Mouse (Mus musculus) testis, postnatal 14 days (tissue): Measurements from ENCODE around the gene Mical2.

Source experiments
- DNase-seq: peaks from one replicate; pipeline ENCODE4 v3.0.0; 2021; ENCODE audit warnings: low spot score

Gene Mical2

DNA sequence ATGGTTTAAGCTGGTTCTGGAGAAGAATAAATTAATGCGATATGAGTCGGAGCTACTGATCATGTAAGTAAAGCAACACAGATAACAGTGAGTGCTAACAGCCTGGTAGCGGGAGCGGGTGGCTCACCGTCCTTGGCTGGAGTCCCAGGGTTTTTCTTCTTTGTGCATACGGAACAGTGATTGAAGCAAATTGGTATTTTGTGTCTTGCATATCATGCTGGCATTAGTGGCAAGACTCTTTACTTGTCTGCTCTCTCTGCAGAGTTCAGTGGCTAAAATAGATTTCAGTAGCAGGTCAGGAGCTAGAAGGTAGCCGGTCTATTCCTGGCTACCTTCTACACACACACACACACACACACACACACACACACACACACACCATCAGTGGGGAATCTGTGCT, 181.9 kb downstream of the Mical2 start:
- peak; percentile 20 for DNase-seq

DNA sequence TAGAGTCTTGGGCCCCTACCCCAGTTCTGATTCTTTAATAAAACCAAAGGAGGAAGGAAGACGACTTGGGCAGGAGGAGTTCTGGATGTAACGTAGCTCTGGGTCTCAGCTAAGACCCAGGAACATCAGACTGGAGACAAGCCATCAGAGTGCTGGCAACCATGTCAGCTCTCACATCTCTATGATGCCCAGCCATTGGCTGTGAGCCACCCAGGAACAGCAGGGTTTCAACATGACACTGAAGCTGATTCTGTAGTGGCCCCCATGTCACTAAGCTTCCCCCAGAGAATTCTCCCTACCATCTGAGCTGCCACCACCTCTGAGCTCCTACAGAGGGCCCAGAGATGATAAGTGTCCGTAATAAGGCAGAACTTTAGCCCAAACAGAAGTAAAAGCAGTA, 184.3 kb downstream of the Mical2 start:
- DNase-seq = no peak

DNA sequence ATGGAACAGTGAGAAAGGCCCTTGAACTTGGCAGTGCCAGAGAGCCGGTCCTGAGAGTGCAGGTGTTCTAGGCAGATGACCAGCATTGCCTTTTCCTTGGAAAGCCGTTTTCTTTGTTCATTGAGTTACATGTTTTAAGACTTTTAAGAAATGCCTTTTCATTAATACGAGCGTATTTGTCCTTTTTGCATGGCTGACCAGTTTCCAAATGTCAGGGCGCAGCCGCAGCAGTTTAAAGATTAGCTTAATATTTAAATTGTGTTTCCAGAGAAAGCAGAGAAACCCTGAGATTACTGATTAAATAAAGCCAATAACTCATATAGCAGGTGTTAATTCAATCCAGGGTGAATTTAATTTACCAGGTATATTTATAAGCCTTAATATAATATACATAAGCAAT, 187.6 kb downstream of the Mical2 start:
- no peak for DNase-seq

DNA sequence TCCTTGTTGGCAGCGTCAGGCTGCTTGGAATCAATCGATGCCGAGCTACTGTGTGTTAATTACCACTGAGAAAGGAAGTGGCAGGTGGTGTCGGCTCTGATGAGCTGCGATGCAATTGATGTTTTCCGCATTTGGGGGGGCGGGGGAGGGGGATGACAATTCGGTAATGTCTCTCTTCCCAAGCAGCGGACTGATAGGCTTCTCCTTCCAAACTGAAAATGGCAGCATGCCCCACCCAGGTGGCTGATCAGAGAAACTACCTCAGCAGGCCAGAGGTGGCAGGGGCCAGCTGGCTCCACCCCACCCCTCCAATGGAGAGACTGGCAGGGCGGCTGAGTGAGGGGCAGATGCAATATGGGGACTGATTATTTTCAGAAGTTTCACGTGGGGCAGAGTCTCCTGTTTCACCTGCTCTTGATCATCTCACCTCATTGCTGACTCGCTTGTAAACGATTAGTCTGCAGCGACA, 190.4 kb downstream of the Mical2 start:
- DNase-seq = no peak

GRCm38 (mm10) chr7:112416730-112417513, 191.3 kb downstream of the Mical2 start:
- no peak for DNase-seq

- DNase-seq = no peak
Observed at GRCm38 (mm10) chr7:112417598-112417997, 191.9 kb downstream of the Mical2 start.

GRCm38 (mm10) chr7:112423438-112423837, 197.8 kb downstream of the Mical2 start:
- DNase-seq = no peak

GRCm38 (mm10) chr7:112426811-112427210, 201.2 kb downstream of the Mical2 start:
- DNase-seq = no peak

- peak; percentile 52 for DNase-seq
Observed at GRCm38 (mm10) chr7:112427357-112428157, 201.9 kb downstream of the Mical2 start, which contains the start of gene Parva. TSS of gene Parva (plus strand) at chr7:112427505.

GRCm38 (mm10) chr7:112428158-112428535, 202.5 kb downstream of the Mical2 start:
- peak; percentile 77 for DNase-seq

GRCm38 (mm10) chr7:112439846-112440245, 214.2 kb downstream of the Mical2 start:
- no peak for DNase-seq

GRCm38 (mm10) chr7:112444152-112444984, 218.7 kb downstream of the Mical2 start:
- no peak for DNase-seq

- DNase-seq = no peak
Observed at GRCm38 (mm10) chr7:112444985-112445367, 219.3 kb downstream of the Mical2 start.

GRCm38 (mm10) chr7:112446498-112446897, 220.8 kb downstream of the Mical2 start:
- no peak for DNase-seq

DNA sequence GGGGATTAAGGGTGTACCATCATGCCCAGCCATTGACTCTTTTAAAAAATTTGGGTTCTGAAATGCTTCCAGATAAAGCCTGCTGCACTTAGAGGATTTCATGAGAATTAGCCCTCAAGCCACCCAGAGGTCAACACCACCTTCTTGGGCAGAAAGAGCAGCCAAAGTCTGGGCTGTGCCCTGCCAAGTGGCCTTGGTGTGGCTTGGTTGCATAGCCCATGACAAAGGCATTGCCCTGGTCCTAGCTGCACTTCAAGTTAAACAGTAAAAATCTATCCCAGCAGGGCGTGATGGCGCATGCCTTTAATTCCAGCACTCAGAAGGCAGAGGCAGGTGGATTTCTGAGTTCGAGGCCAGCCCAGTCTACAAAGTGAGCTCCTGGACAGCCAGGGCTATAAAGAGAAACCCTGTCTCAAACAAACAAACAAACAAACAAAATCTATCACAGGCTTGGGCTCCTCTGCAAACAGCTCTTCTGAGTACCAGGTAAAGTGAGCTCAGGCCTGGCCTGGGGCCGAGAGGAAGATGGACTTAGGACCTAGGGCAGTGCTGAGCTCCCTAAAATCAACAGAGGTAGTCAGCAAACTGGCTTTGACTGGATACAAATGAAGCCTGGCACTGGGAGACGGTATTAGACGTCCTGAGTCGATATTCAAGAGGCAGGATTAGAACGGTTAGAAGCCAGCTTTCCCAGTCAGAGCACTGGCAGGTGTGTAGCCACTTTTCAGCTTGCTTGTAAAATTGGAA, 224.5 kb downstream of the Mical2 start:
- DNase-seq = no peak

DNA sequence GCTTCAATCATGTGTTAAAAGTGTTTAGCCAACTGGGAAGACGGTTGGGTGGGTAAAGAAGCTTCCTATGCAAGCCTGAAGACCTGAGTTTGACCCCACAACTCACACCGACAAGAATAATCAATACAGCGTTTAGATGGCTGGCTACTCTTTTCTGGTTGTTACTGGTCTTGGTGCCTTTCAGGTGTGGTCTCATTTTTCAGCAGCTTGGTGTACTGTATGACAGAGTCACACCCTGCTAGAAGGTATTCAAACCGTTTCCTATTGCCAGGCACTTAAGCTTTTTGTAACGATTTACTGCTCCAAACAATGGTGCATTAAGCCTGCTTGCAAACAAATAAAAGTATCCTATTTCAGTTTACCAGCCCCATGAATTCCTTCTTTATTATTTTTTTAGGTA, 226.8 kb downstream of the Mical2 start:
- DNase-seq = no peak

DNA sequence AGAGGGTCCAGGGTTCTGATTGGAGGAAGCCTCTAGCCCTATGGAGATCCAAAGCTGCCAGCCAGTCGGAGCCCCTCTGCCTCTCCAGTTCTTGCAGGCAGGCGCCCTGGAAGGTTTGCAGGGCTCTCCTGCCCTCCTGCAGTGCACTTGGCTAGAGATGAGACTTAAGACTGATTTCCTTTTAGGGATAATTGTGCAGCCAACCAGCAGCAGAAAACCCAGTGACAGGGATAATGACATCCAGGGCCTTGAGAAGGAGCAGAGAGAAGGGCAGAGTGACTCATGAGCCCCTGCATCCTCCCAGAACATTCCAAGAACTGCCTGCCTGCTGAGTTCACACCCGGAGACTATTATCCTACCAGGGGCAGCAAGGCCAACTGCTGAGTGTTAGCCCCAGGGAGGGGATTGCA, 228.2 kb downstream of the Mical2 start:
- no peak for DNase-seq

DNA sequence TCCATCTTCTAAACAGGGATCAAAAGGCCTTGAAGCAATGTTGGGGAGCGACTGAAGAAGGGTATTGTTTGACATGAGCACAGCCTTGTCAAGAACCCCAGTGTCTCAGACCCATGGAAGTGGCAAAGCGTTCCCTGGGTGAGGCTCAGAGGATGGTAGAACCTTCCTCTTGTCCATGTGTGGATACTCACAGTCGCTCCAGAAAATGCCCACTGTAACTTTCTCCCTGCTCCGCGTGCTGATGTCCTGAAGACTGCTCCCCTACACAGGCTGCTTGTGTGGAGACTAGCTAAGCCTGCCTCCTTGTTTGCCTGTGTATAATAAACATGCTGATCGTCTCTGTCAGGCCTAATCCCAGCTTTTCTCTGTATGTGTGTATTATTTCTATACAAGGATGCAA, 228.7 kb downstream of the Mical2 start:
- DNase-seq = no peak

- DNase-seq = no peak
Observed at GRCm38 (mm10) chr7:112454951-112455350, 229.3 kb downstream of the Mical2 start.

GRCm38 (mm10) chr7:112455566-112456110, 230.0 kb downstream of the Mical2 start:
- DNase-seq = no peak

GRCm38 (mm10) chr7:112457373-112457772, 231.7 kb downstream of the Mical2 start:
- no peak for DNase-seq
